Mouse (Mus musculus): ENCODE results near the gene Lmna. TPM values are rescaled to one million over a fixed set of nuclear protein-coding genes. Genes with fewer than 3 reads are reported as not detected.
A peak's percentile ranks its signal among the peaks of the same experiment; 100 is the strongest.

Lmna gene
- polyA plus RNA-seq, 1 experiment from 2014 or later: 55.7 TPM

DNA sequence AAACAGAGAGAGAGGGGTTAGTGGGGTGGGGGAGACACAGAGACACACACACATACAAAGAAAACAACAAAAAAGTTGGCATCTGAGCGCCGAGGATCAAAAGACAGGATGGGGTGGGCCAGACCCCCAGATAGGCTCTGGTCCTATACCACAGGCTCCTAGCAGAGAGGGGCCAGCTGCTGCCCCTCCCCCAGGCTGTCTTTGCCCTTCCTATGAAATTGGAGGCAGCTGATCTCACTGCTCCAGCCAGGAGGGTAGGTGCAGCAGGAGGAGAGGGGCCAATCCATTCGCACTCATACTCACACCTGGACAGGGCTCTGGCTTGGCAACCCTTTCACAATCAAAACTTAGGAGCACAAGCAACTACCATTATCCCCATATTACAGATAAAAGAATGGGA is 506 bp downstream of the Lmna start:
- H3K27me3 ChIP-seq (ENCODE audit: control insufficient read depth, insufficient read depth, low read length): no peaks in the 10 kb centered on the region
- no peaks in the 10 kb centered on the region for H3K36me3 ChIP-seq (ENCODE audit: control insufficient read depth, insufficient read depth, low read length)
- H3K9ac ChIP-seq (ENCODE audit: low read depth, low read length): peak overlapping the region; percentile 5; the same call in 1 of the 2 replicates
- WGBS: 61% methylated on average over 3 of the region's 3 CpGs
- peak overlapping the region; percentile 49 for H3K4me2 ChIP-seq (replicated peaks; ENCODE audit: low read depth, low read length)
- peak; percentile 5; the same call in 1 of the 2 replicates for ATAC-seq (ENCODE audit: low FRiP score, low TSS enrichment)
- H3K4me1 ChIP-seq (ENCODE audit: control insufficient read depth, insufficient read depth, low read length): peaks cover 13% of the 10 kb centered on the region; the same call in 1 of the 2 replicates
- H3K4me3 ChIP-seq (ENCODE audit: low read length): peak overlapping the region; percentile 37
- H3K27ac ChIP-seq (ENCODE audit: low read depth, low read length): peak overlapping the region; percentile 87
- H3K9me3 ChIP-seq (ENCODE audit: control insufficient read depth, low read length): no peaks in the 10 kb centered on the region

DNA sequence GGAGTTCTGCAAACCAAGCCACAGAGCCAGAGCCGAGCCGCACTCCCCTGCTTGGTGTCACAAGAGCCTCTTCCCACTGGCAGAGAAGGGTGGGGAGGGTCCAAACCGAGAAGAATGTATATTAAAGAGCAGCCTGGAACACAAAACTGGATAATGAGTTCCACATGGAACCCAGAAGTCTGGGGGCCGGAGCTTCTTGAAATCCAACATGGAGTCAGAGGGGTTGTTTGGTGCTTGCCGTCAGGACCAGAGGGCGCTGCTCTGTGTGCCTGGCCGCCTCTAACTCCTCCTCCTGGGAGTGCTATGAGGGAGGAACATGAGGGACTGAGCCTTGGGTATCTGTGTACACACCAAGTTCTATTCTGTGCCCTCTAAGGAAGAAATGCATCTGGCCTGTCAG is 4.0 kb downstream of the Lmna start:
- Histone ChIP-seq H3K9me3 (ENCODE audit: control insufficient read depth, low read length) (no peaks in the 10 kb centered on the region), H3K27ac (ENCODE audit: low read depth, low read length) (no peak overlapping the region), H3K4me1 (ENCODE audit: control insufficient read depth, insufficient read depth, low read length) (peaks cover 28% of the 10 kb centered on the region; the same call in 1 of the 2 replicates), H3K4me3 (ENCODE audit: low read length) (no peak overlapping the region), H3K27me3 (ENCODE audit: control insufficient read depth, insufficient read depth, low read length) (no peaks in the 10 kb centered on the region), H3K4me2 (replicated peaks; ENCODE audit: low read depth, low read length) (no peak overlapping the region), H3K36me3 (ENCODE audit: control insufficient read depth, insufficient read depth, low read length) (no peaks in the 10 kb centered on the region), H3K9ac (ENCODE audit: low read depth, low read length) (no peak overlapping the region)
- no peak for ATAC-seq (ENCODE audit: low FRiP score, low TSS enrichment)
- WGBS: 48% methylated on average over 7 of the region's 7 CpGs

DNA sequence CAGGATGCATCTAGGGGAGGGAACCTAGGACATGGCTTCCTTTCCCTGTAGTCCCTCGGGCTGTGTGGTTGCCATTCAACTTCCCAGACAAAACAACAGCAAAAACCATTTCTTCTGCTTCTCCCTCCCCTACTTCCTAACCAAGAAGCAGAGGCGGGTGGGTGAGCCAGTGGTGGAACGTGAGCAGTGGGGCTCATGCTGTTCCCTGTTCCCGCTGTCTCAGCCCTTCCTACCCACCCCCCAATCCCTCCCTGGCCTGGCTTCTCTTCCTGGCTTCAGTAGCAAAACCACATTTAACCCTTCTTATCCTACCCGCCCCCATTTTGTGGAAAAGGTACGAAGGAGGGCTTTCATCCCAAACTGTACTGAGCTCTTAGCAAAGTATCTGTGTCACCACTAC is 4.7 kb downstream of the Lmna start:
- 78% methylated on average over 6 of the region's 6 CpGs for WGBS
- no peaks in the 10 kb centered on the region for H3K9me3 ChIP-seq (ENCODE audit: control insufficient read depth, low read length)
- no peak overlapping the region for H3K4me3 ChIP-seq (ENCODE audit: low read length)
- no peak overlapping the region for H3K4me2 ChIP-seq (replicated peaks; ENCODE audit: low read depth, low read length)
- H3K27me3 ChIP-seq (ENCODE audit: control insufficient read depth, insufficient read depth, low read length): no peaks in the 10 kb centered on the region
- H3K36me3 ChIP-seq (ENCODE audit: control insufficient read depth, insufficient read depth, low read length): no peaks in the 10 kb centered on the region
- ATAC-seq (ENCODE audit: low FRiP score, low TSS enrichment): no peak
- peaks cover 27% of the 10 kb centered on the region; the same call in 1 of the 2 replicates for H3K4me1 ChIP-seq (ENCODE audit: control insufficient read depth, insufficient read depth, low read length)
- H3K27ac ChIP-seq (ENCODE audit: low read depth, low read length): no peak overlapping the region
- no peak overlapping the region for H3K9ac ChIP-seq (ENCODE audit: low read depth, low read length)

DNA sequence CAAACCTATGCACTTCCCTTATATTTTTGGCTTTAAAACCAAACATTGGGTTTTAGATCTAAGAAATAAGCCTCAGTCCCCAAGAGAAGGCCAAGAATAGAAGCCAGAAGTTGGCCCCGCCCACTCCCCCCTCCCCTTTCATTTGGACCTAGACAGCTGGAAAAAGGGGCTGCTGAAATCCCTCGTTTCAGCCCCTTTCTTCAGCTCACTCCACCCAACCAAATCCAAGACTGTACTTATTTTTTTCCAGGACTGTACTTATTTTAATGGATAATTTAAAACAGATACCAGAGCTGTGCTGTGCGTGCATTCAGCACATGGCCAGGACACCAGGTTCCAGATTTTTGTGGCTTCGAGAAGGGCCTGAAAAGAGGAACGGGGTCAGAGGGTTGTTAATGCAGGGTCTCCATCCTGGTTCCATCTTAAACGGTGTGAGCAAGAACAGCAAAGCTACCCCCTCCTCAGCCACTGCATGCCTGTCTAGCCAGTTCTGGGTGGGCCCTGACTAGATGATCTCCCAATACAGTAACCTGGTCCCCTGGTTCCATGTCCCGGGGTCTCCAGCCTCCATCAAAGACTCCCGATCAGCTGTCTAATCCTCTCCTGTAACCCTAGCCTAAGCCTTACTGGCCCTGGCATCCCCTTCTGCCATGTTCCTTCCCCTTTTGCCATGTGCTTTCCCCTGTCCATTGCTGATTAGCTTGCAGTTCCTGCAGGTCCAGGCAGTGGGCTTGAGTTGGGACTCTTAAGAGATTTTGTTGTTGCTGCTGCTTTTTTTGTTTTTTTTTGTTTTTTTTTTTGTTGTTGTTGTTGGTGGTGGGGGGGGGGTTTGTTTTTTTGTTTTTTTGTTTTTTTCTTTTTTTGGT is 5.6 kb downstream of the Lmna start:
- Histone ChIP-seq H3K36me3 (ENCODE audit: control insufficient read depth, insufficient read depth, low read length) (no peaks in the 10 kb centered on the region), H3K4me3 (ENCODE audit: low read length) (no peak overlapping the region; the same call in 1 of the 2 replicates), H3K9me3 (ENCODE audit: control insufficient read depth, low read length) (no peaks in the 10 kb centered on the region), H3K9ac (ENCODE audit: low read depth, low read length) (no peak overlapping the region), H3K27me3 (ENCODE audit: control insufficient read depth, insufficient read depth, low read length) (no peaks in the 10 kb centered on the region), H3K27ac (ENCODE audit: low read depth, low read length) (peak overlapping the region; percentile 30; the same call in 1 of the 2 replicates), H3K4me2 (replicated peaks; ENCODE audit: low read depth, low read length) (no peak overlapping the region), H3K4me1 (ENCODE audit: control insufficient read depth, insufficient read depth, low read length) (peaks cover 21% of the 10 kb centered on the region; the same call in 1 of the 2 replicates)
- ATAC-seq (ENCODE audit: low FRiP score, low TSS enrichment): no peak
- WGBS: 50% methylated on average over 8 of the region's 8 CpGs

DNA sequence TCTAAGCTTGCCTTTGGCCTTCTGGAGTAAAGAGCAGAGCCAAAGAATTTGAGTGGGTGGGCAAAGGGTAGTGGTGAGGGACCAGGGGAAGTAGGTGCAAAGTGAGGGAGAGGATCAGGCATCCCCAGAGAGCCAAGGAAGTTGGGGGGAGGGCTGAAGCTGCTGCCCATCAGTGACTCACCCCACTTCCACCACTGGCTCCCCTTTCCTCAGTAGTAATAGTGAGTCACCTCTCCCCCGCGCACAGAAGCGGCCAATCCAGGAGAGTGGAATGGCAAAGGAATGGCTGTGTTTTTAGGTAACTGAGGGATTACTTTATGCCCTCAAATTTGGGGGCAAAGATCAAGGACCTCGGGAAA is 6.3 kb downstream of the Lmna start:
- no peaks in the 10 kb centered on the region for H3K9me3 ChIP-seq (ENCODE audit: control insufficient read depth, low read length)
- ATAC-seq (ENCODE audit: low FRiP score, low TSS enrichment): peak; percentile 45

GRCm38 (mm10) chr3:88502641-88503504 is 6.9 kb downstream of the Lmna start:
- ATAC-seq (ENCODE audit: low FRiP score, low TSS enrichment): peak; percentile 87
- under 1% methylated on average over 55 of the region's 55 CpGs for WGBS
- peak overlapping the region; percentile 33 for H3K27ac ChIP-seq (ENCODE audit: low read depth, low read length)
- H3K9me3 ChIP-seq (ENCODE audit: control insufficient read depth, low read length): no peaks in the 10 kb centered on the region
- peak overlapping the region; percentile 100 for H3K4me2 ChIP-seq (replicated peaks; ENCODE audit: low read depth, low read length)
- no peaks in the 10 kb centered on the region for H3K36me3 ChIP-seq (ENCODE audit: control insufficient read depth, insufficient read depth, low read length)
- H3K27me3 ChIP-seq (ENCODE audit: control insufficient read depth, insufficient read depth, low read length): no peaks in the 10 kb centered on the region
- H3K4me3 ChIP-seq (ENCODE audit: low read length): peak overlapping the region; percentile 75
- peak overlapping the region; percentile 78 for H3K9ac ChIP-seq (ENCODE audit: low read depth, low read length)
- peaks cover 21% of the 10 kb centered on the region; the same call in 1 of the 2 replicates for H3K4me1 ChIP-seq (ENCODE audit: control insufficient read depth, insufficient read depth, low read length)

More for the DNA sequence above, 6.3 kb downstream of the Lmna start:
- H3K36me3 ChIP-seq (ENCODE audit: control insufficient read depth, insufficient read depth, low read length): no peaks in the 10 kb centered on the region
- peak overlapping the region; percentile 75 for H3K4me3 ChIP-seq (ENCODE audit: low read length)
- peaks cover 21% of the 10 kb centered on the region; the same call in 1 of the 2 replicates for H3K4me1 ChIP-seq (ENCODE audit: control insufficient read depth, insufficient read depth, low read length)
- H3K4me2 ChIP-seq (replicated peaks; ENCODE audit: low read depth, low read length): peak overlapping the region; percentile 100
- H3K27ac ChIP-seq (ENCODE audit: low read depth, low read length): peak overlapping the region; percentile 33; the same call in 1 of the 2 replicates
- H3K9ac ChIP-seq (ENCODE audit: low read depth, low read length): no peak overlapping the region
- 17% methylated on average over 4 of the region's 4 CpGs for WGBS
- H3K27me3 ChIP-seq (ENCODE audit: control insufficient read depth, insufficient read depth, low read length): no peaks in the 10 kb centered on the region

GRCm38 (mm10) chr3:88502031-88502571 is 7.7 kb downstream of the Lmna start:
- H3K4me3 ChIP-seq (ENCODE audit: low read length): peak overlapping the region; percentile 75
- no peaks in the 10 kb centered on the region for H3K9me3 ChIP-seq (ENCODE audit: control insufficient read depth, low read length)
- peak overlapping the region; percentile 100 for H3K4me2 ChIP-seq (replicated peaks; ENCODE audit: low read depth, low read length)
- ATAC-seq (ENCODE audit: low FRiP score, low TSS enrichment): no peak
- H3K27ac ChIP-seq (ENCODE audit: low read depth, low read length): peak overlapping the region; percentile 25; the same call in 1 of the 2 replicates
- H3K9ac ChIP-seq (ENCODE audit: low read depth, low read length): peak overlapping the region; percentile 78
- WGBS: 11% methylated on average over 11 of the region's 11 CpGs
- no peaks in the 10 kb centered on the region for H3K36me3 ChIP-seq (ENCODE audit: control insufficient read depth, insufficient read depth, low read length)
- H3K27me3 ChIP-seq (ENCODE audit: control insufficient read depth, insufficient read depth, low read length): no peaks in the 10 kb centered on the region
- H3K4me1 ChIP-seq (ENCODE audit: control insufficient read depth, insufficient read depth, low read length): peaks cover 20% of the 10 kb centered on the region; the same call in 1 of the 2 replicates

DNA sequence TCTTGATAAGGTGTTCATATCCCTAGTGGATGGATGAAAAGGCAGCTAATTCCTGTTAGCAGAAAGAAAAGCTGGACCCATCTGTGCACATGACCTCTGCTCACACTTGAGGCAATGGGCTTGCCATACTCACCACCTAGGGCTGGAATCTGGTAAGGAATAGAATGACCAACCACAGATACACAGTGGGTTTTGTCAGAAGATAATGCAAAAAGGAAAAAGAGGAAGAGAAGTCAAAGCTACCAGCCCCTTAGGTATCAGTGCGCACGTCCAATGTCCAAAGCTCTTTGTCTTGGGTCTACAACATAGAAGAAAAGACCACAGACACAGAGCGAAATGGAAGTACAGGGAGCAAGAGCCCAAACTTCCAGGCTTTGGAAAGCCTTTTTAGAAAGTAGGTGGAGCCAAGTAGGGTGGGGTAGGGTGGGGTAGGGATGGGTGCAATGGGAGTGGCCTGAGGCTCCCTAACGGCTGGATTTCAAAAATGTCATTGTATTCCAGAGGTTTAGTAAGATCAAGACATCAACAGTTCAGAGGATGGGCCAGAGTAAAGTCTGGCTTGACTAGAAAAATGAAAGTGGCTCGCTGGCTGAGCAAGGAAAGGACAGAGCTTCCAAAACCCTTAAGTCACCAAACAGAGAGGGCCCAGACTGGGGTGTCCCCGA is 8.3 kb downstream of the Lmna start:
- Histone ChIP-seq H3K27ac (ENCODE audit: low read depth, low read length) (no peak overlapping the region; the same call in 1 of the 2 replicates), H3K27me3 (ENCODE audit: control insufficient read depth, insufficient read depth, low read length) (no peaks in the 10 kb centered on the region), H3K9me3 (ENCODE audit: control insufficient read depth, low read length) (no peaks in the 10 kb centered on the region), H3K36me3 (ENCODE audit: control insufficient read depth, insufficient read depth, low read length) (no peaks in the 10 kb centered on the region), H3K4me3 (ENCODE audit: low read length) (peak overlapping the region; percentile 75), H3K4me1 (ENCODE audit: control insufficient read depth, insufficient read depth, low read length) (peaks cover 18% of the 10 kb centered on the region; the same call in 1 of the 2 replicates), H3K9ac (ENCODE audit: low read depth, low read length) (peak overlapping the region; percentile 78; the same call in 1 of the 2 replicates), H3K4me2 (replicated peaks; ENCODE audit: low read depth, low read length) (peak overlapping the region; percentile 100)
- WGBS: 56% methylated on average over 6 of the region's 6 CpGs
- ATAC-seq (ENCODE audit: low FRiP score, low TSS enrichment): no peak
